Comparison of ENCODE assay signal across 18 mouse cellular contexts in genomic region chr2:71605606-71606005, GRCm38 (mm10). TPM values are rescaled to one million over a fixed set of nuclear protein-coding genes. Genes with fewer than 3 reads are reported as not detected.
"Had no signal": no experiment of that assay in that cellular context is flagged by ENCODE, and none has a peak within 500 bp of the region (broad histone marks: within the 10 kb centered on the region; RNA-seq: fewer than 3 reads in every experiment).

No protein-coding gene starts in this region.

- DNase-seq: heart, postnatal 10 days; heart, postnatal 14 days; heart, postnatal 36 days; heart, postnatal 4 days; kidney, adult 11 months; kidney, adult 18-20 months; kidney, adult 2 months; kidney, adult 8-10 months; kidney, adult 9 months; kidney, postnatal 10 days; kidney, postnatal 14 days; kidney, postnatal 25 days; kidney, postnatal 36 days; kidney, postnatal 4 days; layer of hippocampus, adult 9-11 months; layer of hippocampus, postnatal 36 days had no signal

RNA-seq across cellular contexts. Expression of gene Dlx2, which starts 59.1 kb away (rescaled TPM):
- total RNA-seq: heart, postnatal 10 days; heart, postnatal 14 days; heart, postnatal 36 days; hematopoietic stem cell, adult 5-6 weeks; hindbrain, postnatal 0 days had no signal
